Mouse (Mus musculus) embryo, embryonic 10 days (tissue): ENCODE measurements around the gene Plac9b.
"Not testable (repeated sequence)": the region's sequence is repeated elsewhere in the genome, so short reads cannot be mapped to it uniquely, and the experiment has no call there.

Experiments used
- DNase-seq: peaks from one replicate; pipeline ENCODE4 v3.0.0-alpha.2; 2015; ENCODE audit warnings: low spot score

The Plac9b gene

GRCm38 (mm10) chr14:26182380-26182779 lies at the start of gene Plac9b:
TSS of gene Plac9b (minus strand) at chr14:26182480.
- not testable (repeated sequence) for DNase-seq

DNA sequence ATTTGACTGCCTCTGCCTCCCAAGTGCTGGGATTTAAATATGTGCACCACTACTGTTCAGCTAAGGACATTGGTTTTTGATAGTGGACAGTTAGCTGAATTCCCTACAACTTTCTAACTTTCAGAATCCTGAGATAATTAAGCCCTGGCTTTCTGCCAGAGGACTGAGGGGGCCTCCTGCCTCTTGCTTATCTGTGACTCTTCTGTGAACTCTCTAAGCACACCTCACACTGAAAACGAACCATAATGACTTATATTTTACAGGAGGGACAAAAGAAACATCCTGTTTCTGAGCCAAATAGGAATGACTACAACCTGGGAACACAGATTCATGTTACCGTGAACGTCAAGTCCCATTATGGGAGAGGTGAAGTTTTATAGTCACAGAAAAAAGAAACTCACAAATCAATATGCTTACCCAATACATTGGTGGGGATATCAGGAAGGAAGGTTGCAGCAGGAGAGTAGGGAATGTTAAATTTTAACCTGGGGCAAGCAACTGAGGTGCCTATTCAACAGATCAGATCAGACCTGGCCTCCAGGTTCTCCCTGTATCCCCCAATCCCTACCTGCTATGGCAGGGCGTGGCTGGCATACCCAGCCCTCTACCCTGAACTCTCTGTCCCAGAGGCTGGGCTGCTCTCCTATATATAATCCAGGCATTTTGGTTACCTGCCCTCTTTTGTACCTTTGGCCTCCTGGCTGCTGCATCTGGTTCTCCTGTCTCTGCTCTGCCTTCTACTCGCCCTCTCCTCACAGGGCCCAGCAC lies 34.1 kb upstream of the Plac9b start:
- DNase-seq: not testable (repeated sequence)

GRCm38 (mm10) chr14:26206926-26207247 lies 24.6 kb upstream of the Plac9b start, which contains the start of gene Tmem254b:
TSS of gene Tmem254b (minus strand) at chr14:26207041.
- not testable (repeated sequence) for DNase-seq

GRCm38 (mm10) chr14:26206197-26206925 lies 24.1 kb upstream of the Plac9b start:
- not testable (repeated sequence) for DNase-seq

- not testable (repeated sequence) for DNase-seq
Measured at GRCm38 (mm10) chr14:26197851-26198250, 15.6 kb upstream of the Plac9b start.

DNA sequence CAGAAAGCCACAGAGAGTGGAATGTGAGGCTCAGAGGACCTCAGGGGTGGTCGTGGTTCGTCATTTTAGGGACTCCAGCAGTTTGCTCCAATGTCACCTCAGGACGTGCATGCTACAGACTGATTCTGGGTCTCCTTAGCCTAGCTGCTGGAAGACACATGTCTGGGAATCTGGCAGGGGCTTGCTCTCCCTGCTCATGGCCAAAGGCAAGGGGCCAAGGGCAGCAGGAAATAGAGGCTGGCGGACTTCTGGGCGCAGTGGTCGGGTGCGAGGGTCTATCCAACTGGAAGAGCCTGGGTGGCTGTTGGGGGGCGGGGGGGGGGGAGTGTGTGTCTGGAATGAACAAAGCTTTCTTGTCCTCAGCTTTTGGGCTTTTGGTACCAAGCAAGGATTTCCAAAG lies 6.1 kb upstream of the Plac9b start:
- not testable (repeated sequence) for DNase-seq

- DNase-seq: not testable (repeated sequence)
Measured at GRCm38 (mm10) chr14:26186638-26187037, 4.4 kb upstream of the Plac9b start.

GRCm38 (mm10) chr14:26181660-26182059 lies 620 bp downstream of the Plac9b start:
- DNase-seq: not testable (repeated sequence)

DNA sequence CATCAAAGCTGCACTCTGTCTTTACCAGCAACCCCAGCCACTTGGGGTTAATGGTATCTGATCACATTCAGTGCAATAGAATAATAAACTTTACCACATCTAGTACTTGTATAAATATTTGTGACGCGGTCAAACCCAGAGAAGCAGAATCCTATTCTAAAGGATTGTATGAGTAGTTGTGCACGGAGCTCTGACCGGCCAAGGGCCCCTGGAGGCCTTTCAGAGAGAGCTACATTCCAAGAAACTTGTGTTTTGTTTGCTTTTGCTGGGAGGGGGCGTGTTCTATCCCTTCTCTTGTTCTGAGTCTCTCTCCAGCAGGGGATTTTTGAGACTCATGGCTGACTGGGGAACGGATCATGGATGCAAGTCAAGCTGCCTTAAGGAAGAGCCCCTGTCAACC lies 7.3 kb downstream of the Plac9b start:
- DNase-seq: not testable (repeated sequence)

- DNase-seq: not testable (repeated sequence)
Measured at GRCm38 (mm10) chr14:26173955-26174354, 8.3 kb downstream of the Plac9b start.

- DNase-seq: not testable (repeated sequence)
Measured at GRCm38 (mm10) chr14:26165266-26165665, 17.0 kb downstream of the Plac9b start.

- DNase-seq: not testable (repeated sequence)
Measured at GRCm38 (mm10) chr14:26162423-26162822, 19.9 kb downstream of the Plac9b start.

DNA sequence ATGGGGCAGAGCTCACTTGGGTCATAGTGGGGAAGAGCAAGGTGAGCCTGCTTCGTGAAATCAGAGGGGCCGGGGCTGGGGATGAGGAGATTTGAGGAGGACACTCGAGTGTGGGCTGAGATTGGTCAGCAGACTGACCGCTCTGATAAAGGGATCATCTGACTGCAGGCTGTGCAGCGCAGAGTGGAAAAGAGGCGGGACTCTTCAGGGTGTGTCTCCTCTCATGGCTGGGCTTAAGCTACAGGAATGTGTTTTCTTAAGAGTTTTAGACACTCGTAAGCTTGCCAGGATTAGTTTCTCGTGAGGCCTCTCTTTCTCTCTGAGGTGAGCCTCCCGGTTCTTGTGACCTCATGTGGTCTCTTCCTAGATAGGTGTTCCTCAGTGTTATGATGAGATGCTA lies 21.1 kb downstream of the Plac9b start:
- not testable (repeated sequence) for DNase-seq

GRCm38 (mm10) chr14:26156032-26156431 lies 26.2 kb downstream of the Plac9b start:
- DNase-seq: not testable (repeated sequence)

- not testable (repeated sequence) for DNase-seq
Measured at GRCm38 (mm10) chr14:26147095-26147494, 35.2 kb downstream of the Plac9b start.

- DNase-seq: not testable (repeated sequence)
Measured at GRCm38 (mm10) chr14:26119095-26119494, 63.2 kb downstream of the Plac9b start.

DNA sequence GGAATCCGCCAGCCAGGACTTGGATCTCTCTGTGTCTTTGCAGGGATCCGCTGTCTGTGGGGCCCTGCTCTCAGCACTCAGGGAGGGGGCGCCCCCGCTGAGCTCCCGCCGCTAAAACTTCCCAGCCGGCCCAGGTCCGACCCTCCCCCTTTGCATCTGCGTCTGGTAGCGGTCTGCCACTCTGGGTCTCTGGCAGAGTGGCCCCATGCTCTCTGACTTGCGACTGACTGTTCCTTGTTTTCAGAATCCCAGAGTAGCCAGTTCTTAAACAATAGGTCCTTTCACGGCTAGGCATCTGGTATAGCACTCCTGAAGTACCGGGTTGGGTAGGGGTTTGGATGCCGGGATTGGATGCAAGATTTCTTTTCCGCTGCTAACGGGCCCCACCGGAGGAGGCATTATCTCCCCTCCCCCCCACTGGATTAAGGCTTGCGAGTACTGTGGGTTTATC lies 63.7 kb downstream of the Plac9b start:
- DNase-seq: not testable (repeated sequence)

GRCm38 (mm10) chr14:26118150-26118549 lies 64.1 kb downstream of the Plac9b start, which contains the start of gene Duxbl2:
TSS of gene Duxbl2 (plus strand) at chr14:26118349.
- DNase-seq: not testable (repeated sequence)
